Mouse (Mus musculus) ovary, postnatal 36 days (tissue): ENCODE results near the gene Lpin1.

Source experiments
- DNase-seq: peaks from one replicate; pipeline ENCODE4 v3.0.0; 2022; ENCODE audit warnings: low spot score, mixed read lengths

Lpin1 gene

DNA sequence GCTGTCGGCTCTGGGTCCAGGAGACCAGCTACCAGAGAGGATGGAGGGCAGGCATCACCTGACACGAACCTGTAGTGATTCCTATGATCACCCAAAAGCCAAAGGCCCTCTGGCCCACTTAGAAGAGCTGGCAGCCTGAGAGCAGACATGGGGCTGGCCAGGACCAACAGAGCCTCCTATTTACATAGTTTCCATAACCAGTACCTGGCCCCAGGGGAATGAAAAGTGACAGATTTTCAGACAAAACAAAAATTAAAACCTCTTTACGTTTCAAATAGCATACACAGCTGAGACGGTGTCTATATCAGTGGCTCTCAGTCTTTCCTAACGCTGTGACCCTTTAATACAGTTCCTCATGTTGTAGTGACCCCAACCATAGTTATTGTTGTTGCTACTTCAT is 83.9 kb downstream of the Lpin1 start:
- no peak for DNase-seq

DNA sequence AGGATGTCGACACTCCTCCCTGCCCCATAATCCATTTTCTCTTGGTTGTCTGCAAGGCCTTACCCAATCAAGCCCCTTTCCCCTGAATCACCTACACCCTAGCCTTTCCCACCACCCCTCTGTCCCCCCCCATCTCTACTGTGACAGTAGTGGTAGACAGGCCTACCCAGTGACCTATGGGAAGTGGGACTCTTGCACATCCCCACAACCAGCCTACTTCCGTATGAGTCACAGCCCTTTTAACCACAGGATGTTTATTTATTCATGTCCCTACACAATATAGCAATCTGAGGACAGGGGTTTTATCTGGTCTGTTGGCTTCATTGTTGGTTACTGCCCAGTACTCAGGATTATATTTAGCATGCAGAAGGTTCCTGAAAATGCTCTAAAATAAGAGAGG is 84.6 kb downstream of the Lpin1 start:
- no peak for DNase-seq

DNA sequence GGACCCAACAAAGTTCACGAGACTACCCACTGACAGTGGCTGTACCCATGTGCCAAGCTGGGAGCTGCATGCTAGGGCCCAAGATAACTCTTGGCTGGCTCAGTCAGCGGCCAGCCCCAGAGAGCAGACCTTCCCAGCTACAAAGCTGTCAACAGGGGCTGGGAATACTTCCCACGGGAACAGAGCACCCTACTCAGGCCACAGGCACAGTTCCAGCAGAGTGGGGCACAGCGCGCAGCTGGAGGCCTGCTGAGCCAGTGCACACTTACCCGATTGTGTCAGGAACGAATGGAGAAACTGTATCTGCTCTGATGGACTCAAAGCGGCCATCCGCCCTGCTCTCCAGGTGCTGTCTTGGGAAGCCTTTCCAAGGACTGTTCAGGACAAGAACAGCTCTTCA is 95.6 kb downstream of the Lpin1 start:
- DNase-seq, result no peak

DNA sequence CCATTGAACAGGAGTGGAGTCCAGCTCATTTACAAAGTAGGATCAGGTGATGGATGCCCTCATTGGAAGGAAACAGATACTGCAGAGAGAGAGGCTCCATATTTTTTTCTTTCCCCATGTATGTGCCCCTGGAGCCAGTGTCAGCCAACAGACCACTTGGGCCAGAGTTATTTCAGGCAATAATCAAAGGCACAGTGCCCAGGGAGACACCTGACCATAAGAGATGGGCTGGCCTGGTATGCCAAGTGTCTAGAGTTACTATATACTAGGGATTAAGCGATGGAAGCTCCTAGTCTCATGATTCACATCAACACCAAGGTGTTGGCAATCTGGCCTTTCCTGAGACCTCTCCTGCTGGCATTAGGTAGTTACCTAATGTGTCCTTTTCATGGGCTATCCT is 97.8 kb downstream of the Lpin1 start:
- no peak for DNase-seq

DNA sequence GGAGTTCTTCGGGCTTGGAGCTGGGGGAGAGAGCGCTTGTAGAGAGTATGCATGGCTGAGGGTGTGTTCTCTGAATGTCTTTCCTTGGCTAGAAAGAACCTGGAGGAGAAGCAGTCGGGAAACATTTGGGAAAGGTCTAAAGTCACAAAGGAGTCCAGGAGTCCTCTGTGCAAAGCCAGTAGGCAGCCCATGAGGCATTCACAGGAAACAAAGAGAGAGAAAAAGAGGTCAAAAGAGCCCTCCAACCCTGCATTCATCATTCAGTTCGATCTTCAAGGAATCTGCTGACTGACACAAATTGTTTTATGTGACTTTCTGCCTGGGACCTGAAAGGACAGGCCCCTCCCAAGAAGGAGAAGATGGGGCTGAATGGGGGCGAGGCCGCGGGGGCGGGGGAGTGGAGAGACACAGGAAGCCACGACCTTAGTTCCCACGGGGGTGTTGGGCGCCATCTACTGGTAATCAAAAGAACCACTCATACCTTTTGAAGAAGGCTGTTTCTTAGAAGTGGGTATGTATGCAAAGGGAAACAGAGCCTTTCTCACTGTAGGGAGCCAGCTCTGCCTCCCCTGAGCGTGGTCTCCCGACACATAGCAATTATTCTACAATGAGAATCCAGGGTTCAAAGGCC is 101.5 kb downstream of the Lpin1 start:
- DNase-seq, result peak; percentile 71

DNA sequence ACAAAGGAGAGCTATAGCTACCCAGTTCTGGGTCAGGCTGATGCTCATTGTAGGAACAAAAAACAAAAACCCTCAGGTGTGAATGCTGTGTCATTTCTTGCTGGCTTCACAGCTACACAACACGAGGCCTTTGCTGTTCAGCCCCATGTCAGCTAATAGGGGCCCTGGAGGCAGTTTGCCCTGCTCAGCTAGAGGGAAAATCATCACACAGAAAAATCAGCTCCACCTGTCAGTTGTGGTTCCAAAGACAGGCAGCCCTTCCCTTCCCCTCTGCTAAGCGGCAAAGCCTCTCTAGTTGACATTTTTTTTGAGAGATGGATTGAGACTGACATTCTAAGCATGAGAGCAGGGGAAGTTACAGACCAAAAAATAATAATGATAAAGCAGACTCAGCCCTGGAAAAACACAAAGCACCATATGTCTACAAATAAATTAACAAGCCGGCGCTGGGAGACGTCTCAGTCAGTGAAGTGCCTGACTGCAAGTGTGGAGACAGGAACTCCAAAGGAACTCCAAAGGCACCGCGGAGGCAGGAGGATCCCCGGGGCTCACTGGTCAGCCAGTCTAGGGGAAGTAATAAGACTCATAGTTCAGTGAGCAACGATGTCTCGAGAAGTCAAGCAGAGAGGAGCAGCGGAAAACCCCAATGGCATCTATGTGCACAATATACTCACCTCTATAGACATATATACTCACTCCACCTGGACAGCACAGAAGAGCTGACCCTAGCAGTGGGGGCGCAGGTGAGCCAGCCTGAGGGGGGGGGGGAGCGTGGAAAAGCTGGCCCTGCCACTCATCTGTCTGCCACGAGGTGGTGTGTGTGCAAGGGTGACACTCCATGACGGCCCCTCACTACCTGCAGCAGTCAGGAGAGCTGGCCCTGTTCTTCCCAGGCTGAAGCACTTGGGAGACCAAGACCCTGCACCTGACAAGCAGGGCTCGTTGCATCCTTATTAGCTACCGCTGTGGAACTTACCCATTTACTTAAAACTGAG is 103.7 kb downstream of the Lpin1 start:
- no peak for DNase-seq

DNA sequence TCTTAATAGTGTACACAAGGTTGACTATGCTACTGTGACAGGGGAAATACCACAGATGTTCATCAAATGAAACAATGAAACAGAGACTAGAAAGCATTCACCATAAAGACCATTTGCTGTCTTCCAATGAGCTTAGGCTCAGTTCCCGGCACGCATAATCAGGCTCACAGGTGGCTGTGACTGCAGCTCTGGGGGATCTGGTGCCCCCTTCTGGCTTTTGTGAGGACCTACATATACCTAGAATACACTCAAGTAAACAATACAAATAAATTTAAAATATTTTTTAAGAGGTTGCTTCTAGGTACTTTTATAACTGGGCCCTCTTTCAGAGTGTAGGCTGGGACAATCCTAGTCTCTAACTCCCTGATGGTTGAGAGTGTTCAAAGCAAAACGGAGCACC is 106.5 kb downstream of the Lpin1 start:
- DNase-seq, result no peak

DNA sequence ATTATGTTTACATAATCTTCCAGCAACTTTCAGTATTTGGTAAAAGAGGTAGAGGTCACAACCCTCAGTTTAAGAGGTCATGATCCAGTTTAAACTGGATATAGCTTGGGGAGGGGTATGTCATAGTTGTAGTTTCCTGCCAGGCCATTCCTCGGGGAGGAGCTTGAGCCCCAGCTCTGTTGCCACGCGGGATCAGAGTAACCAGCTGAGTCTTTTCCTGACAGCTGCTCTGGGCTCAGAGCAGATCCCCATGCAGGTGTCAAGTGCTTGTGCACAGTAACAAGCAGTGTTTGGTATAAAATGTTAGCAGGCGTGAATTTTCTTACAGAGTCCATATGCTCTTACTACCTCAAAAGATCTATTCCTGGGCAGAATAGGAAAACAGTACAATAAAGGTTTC is 112.8 kb downstream of the Lpin1 start:
- DNase-seq, result no peak

DNA sequence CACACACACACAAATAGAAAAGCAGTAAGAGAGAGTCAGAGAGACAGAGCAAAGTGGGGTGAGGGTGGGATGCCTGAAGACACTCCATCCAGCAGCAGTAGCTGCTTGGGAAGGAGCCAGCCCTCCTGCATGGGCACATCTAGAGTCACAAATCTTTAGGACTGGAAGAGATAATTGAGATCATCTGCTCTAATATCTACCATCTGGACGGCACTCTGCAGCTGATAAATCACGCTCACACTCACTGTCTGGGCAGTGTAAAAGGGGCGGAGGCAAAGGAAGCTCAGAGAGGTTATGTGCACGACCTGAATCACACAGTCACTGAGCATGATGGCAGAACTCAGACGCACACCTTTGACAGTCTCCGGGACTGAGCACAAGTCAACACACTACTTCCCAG is 118.1 kb downstream of the Lpin1 start:
- DNase-seq, result no peak

DNA sequence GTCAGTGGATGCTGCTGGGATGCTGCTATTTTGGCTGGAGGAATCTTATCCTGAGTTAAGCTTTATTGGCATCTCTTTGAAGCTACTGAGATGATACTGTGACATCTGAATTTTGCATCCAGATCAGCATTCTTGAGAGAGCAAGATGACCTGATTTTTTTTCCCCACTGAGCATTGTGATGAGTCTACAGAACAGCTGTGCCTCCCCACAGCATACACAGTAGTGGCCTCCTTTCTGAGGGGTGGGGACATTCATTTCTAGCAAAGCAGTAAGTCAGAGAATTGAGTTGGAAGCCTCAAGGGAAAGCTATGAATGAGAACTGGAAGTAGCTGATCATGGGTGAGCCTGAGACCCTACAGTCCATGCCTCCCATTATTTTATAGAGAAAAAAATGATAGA is 121.9 kb downstream of the Lpin1 start:
- DNase-seq, result no peak

DNA sequence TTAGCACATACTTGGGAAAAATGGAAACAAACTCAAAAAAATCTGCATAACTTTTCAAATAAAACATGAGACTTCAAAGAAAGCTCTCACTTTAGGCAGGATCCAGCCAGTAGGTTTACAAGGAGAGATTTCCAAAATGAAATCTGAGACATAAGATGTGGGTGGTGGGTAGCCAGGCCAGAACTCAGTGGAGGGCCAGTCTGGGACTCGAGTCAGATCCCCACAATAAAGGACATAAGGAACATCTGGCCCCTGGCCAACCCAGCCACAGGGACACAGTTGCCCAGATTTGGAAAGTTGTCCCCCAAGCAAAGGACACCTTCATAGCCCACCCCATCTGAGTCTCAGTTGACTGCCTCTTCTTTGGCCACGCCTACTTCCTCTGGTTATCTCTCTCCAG is 123.3 kb downstream of the Lpin1 start:
- no peak for DNase-seq
